Mouse (Mus musculus) hindbrain, embryonic 16.5 days (tissue): ENCODE results near the gene Frmd6. TPM values are rescaled to one million over a fixed set of nuclear protein-coding genes. Genes with fewer than 3 reads are reported as not detected.

Source experiments
- ATAC-seq: fragments of 200-750 bp; cut with Nextera tagmentation; 2 replicates; pipeline ENCODE4 v1.8.0; 2017; ENCODE audit warnings: moderate TSS enrichment, moderate library complexity
- H3K27ac ChIP-seq: fragments of 300-500 bp; sonication (generic); 2 replicates; pipeline ENCODE4 v1.5.1; 2014; ENCODE audit warnings: low read depth, mild to moderate bottlenecking, control low read depth, low read length, moderate library complexity
- H3K27me3 ChIP-seq: fragments of 300-500 bp; sonication (generic); replicated peaks from 2 replicates; pipeline ENCODE4 v1.6.1; 2014; ENCODE audit warnings: low read length; ENCODE audit not compliant: control insufficient read depth, insufficient read depth
- H3K36me3 ChIP-seq: fragments of 300-500 bp; sonication (generic); 2 replicates; pipeline ENCODE4 v1.6.1; 2014; ENCODE audit warnings: mild to moderate bottlenecking, low read length, moderate library complexity, mixed read lengths; ENCODE audit not compliant: control insufficient read depth, insufficient read depth
- H3K4me1 ChIP-seq: fragments of 300-500 bp; sonication (generic); 2 replicates; pipeline ENCODE4 v1.6.1; 2014; ENCODE audit warnings: low read depth, low read length; ENCODE audit not compliant: control insufficient read depth, insufficient read depth
- H3K4me2 ChIP-seq: fragments of 300-500 bp; sonication (generic); 2 replicates; pipeline ENCODE4 v1.6.1; 2014; ENCODE audit warnings: mild to moderate bottlenecking, low read length, control low read depth, moderate library complexity
- H3K4me3 ChIP-seq: fragments of 300-500 bp; sonication (generic); 2 replicates; pipeline ENCODE4 v1.5.1; 2014; ENCODE audit warnings: mild to moderate bottlenecking, low read length, control low read depth, moderate library complexity
- H3K9ac ChIP-seq: fragments of 300-500 bp; sonication (generic); 2 replicates; pipeline ENCODE4 v1.6.1; 2014; ENCODE audit warnings: low read depth, mild to moderate bottlenecking, control low read depth, low read length, moderate library complexity
- H3K9me3 ChIP-seq: fragments of 300-500 bp; sonication (generic); 2 replicates; pipeline ENCODE4 v1.6.1; 2014; ENCODE audit warnings: mild to moderate bottlenecking, low read length, moderate library complexity; ENCODE audit not compliant: control insufficient read depth
- WGBS: fragments of 180-500 bp; shearing (Covaris S2); extraction: QIAGEN DNeasy Blood & Tissue Kit; methylation state at CpG from one replicate; pipeline ENCODE4 v1.1.7; 2014; 5-methylcytosine and 5-hydroxymethylcytosine counted together
- polyA plus RNA-seq: library from polyadenylated mRNA; unstranded; fragments of >200 nt; fragmentation: Nextera tagmentation; extraction: Ambion mirVana; gene quantifications from 2 replicates; pipeline ENCODE4 v1.2.1, GENCODE M21; 2015

Gene Frmd6
- polyA plus RNA-seq, 1 experiment from 2014 or later = 6.9 TPM

DNA sequence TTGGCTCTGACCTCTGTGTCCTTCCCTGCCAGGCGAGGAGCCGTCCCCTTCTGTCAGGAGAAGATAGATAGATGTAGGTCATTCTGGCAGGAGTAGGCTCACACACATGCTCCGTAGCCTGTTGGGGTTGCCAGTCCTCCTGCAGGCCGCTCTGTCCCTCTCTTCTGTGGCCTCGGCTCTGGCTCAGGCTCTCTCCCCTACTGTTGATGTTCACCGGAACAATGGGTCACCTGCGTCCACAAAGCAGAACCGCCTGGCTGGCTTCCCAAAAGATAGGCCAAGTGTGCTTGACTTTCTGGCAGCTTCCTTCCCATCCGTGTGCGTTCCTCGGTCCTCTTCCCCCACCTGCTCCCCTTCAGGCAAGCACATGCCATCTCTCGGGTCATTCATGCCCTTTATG, 56.0 kb downstream of the Frmd6 start:
- Histone ChIP-seq H3K27ac (no peak overlapping the region; the same call in none of the 2 replicates), H3K36me3 (no peaks in the 10 kb centered on the region), H3K9ac (no peak overlapping the region), H3K9me3 (no peaks in the 10 kb centered on the region), H3K4me2 (no peak overlapping the region), H3K4me1 (peaks cover 8% of the 10 kb centered on the region), H3K27me3 (no peaks in the 10 kb centered on the region), H3K4me3 (no peak overlapping the region)
- 48% methylated on average over 12 of the region's 12 CpGs for WGBS
- ATAC-seq = peak; percentile 77

DNA sequence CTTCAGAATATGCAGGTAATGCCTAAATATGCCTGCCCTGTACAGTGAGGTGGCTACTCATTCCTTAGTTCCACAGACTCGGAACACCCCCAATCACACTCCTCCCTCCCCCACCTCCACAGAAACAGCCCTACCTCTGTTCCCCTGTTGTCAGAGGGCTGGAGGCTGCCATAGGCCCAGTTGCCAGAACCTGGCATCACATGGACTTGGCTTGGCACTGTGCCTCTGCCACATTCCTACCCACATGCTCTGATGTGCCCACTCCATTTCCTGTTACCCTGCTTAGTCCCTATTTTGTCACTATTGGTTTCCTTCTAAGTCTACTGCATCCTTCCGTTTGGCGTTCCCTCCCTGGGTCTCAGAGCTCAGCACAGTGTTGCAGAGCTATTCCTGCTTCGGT, 56.5 kb downstream of the Frmd6 start:
- H3K4me2 ChIP-seq = no peak overlapping the region
- no peak overlapping the region for H3K9ac ChIP-seq
- H3K4me3 ChIP-seq = no peak overlapping the region
- H3K36me3 ChIP-seq = no peaks in the 10 kb centered on the region
- peaks cover 8% of the 10 kb centered on the region for H3K4me1 ChIP-seq
- H3K27me3 ChIP-seq = no peaks in the 10 kb centered on the region
- no peaks in the 10 kb centered on the region for H3K9me3 ChIP-seq
- no peak overlapping the region; the same call in 1 of the 2 replicates for H3K27ac ChIP-seq
- ATAC-seq = peak; percentile 72
- WGBS = 90% methylated on average over 4 of the region's 4 CpGs

DNA sequence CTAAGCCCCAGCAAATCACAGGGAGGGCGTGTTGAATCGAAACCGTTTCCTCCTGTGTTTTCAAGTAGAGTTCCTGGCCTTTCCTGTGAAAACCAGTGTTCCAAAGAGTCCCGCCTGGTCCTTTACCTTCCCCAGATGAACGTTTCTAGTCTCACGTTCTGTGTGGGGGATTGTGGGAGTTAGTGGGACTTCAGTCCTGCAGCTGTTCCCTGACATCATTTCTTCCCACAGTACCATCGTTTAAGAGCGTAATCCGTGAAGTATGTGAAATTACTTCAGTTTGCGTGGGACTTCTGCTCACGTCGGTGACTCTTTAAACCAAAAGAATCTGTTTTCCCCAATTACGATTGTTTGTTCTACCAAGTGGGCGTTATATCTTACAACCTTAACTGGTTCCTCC, 57.8 kb downstream of the Frmd6 start:
- 91% methylated on average over 14 of the region's 14 CpGs for WGBS
- Histone ChIP-seq H3K36me3 (no peaks in the 10 kb centered on the region), H3K9me3 (no peaks in the 10 kb centered on the region), H3K27me3 (no peaks in the 10 kb centered on the region), H3K9ac (no peak overlapping the region), H3K4me3 (no peak overlapping the region), H3K4me2 (no peak overlapping the region), H3K4me1 (peaks cover 8% of the 10 kb centered on the region), H3K27ac (no peak overlapping the region)
- ATAC-seq = no peak

DNA sequence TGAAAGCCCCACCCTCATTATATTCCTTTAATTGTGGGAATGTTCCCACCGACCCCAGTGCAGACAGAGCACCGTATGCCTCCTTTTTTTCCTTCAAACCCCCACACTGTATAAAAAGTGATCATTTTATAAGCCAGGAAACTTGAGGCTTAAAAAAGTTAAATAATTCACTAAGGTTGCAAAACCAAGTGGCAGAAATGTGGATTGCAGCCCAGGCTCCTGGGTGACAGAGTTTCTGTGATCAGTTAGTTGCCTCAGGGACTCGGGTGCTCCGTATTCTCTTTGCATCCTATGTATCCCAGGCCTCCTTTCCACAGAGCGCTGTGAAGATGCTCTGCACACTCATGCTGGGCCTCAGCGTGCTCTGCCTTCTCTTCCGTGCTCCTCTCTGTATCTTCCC, 58.8 kb downstream of the Frmd6 start:
- Histone ChIP-seq H3K27ac (no peak overlapping the region), H3K4me2 (no peak overlapping the region), H3K27me3 (no peaks in the 10 kb centered on the region), H3K9ac (no peak overlapping the region), H3K36me3 (no peaks in the 10 kb centered on the region), H3K4me3 (no peak overlapping the region), H3K9me3 (no peaks in the 10 kb centered on the region), H3K4me1 (peaks cover 8% of the 10 kb centered on the region)
- ATAC-seq = no peak
- WGBS = 90% methylated on average over 7 of the region's 7 CpGs

DNA sequence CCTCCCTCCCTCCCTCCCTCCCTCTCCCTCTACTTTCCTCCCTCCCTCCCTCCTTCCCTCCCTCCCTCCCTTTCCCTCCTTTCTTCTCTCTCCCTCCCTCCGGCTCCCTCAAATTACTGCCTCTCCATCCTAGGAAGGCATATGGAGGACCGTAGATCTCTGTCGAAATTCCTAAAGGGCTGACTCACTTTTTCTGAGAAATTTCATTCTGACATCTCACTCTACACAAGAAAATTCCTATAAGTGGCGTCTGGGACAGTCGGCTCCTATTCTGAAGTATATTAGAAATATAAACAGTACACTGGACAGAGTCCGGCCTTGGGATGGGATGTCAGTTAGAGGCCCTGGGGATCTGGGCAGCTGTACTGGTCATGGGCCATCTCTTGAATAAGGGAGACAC, 59.7 kb downstream of the Frmd6 start:
- no peak overlapping the region for H3K4me2 ChIP-seq
- peaks cover 8% of the 10 kb centered on the region for H3K4me1 ChIP-seq
- H3K27ac ChIP-seq = no peak overlapping the region
- H3K27me3 ChIP-seq = no peaks in the 10 kb centered on the region
- no peak overlapping the region for H3K9ac ChIP-seq
- ATAC-seq = no peak
- H3K9me3 ChIP-seq = no peaks in the 10 kb centered on the region
- no peaks in the 10 kb centered on the region for H3K36me3 ChIP-seq
- no peak overlapping the region for H3K4me3 ChIP-seq
- 81% methylated on average over 6 of the region's 6 CpGs for WGBS

DNA sequence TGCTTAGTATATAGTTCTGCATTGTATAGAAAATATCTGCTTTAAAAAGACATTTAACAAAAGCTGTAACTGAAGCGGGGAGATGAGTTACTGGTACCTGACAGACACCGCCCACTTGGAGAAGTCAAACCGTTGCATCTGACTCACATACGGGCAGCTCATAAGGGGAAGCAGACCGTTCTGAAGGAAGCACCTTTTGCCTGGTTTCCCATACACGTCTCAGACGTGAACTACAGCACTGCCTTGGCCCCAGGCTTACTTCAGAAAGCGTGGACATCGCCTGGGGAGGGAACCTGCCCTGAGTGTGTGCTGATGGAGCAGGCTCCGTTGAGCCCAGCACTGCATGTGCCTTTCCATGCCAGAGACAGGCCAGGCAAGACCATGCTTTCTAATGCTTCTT, 60.3 kb downstream of the Frmd6 start:
- Histone ChIP-seq H3K4me2 (no peak overlapping the region), H3K9me3 (no peaks in the 10 kb centered on the region), H3K4me1 (peaks cover 8% of the 10 kb centered on the region), H3K9ac (no peak overlapping the region), H3K27me3 (no peaks in the 10 kb centered on the region), H3K27ac (no peak overlapping the region), H3K36me3 (no peaks in the 10 kb centered on the region), H3K4me3 (no peak overlapping the region)
- no peak for ATAC-seq
- 88% methylated on average over 10 of the region's 10 CpGs for WGBS

DNA sequence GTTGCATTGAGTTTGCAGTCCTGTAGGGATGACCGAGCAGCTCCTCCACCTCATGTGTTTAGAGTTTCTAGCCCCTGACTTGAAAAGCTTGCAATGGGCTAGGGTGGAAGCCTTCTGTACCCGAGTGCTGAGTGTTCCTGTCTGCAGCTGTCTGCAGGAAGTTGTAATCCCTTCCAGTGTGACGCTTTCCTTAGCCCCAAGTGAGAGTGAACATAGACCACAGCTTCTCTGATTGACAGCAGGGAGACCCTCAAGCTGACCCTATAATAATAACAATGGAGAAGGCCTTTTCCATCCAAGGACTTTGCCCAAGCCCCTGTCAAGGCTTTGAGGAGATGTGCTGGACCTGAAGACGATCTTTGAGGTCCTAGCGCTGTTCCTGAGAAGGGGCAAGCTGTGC, 65.1 kb downstream of the Frmd6 start:
- WGBS = 75% methylated on average over 5 of the region's 5 CpGs
- H3K4me2 ChIP-seq = no peak overlapping the region
- H3K27me3 ChIP-seq = no peaks in the 10 kb centered on the region
- no peak overlapping the region for H3K27ac ChIP-seq
- no peak for ATAC-seq
- no peaks in the 10 kb centered on the region for H3K4me1 ChIP-seq
- no peaks in the 10 kb centered on the region for H3K36me3 ChIP-seq
- no peak overlapping the region for H3K9ac ChIP-seq
- no peak overlapping the region for H3K4me3 ChIP-seq
- no peaks in the 10 kb centered on the region for H3K9me3 ChIP-seq

DNA sequence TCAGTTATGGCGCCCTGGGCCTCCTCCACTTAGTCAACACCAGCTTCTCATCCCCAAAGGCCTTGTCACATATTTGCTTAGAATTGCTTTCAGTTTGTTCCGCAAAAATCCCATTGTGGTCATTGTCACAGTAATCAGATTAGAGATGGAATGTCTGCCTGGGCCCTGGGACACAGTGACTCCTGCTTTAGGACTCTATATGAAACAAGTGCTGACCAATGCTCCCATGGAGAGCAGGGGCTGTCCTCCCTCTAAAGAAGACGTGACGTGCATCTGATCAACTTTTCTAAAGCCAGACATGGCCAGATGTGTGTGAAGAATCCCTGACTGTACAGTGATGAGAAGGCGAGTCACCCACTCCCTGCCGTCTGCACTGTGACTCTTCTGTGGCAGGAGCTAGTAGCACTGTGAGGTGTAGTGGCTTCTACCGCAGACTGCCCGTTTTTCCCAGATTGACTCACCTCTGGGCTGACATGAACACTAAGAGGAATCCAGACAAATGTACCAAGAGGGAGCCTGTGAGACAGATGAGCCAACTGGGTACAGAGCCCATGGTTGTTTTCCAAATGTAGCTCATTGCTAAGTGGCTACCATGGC, 65.7 kb downstream of the Frmd6 start:
- no peak for ATAC-seq
- Histone ChIP-seq H3K4me2 (no peak overlapping the region), H3K9me3 (no peaks in the 10 kb centered on the region), H3K36me3 (no peaks in the 10 kb centered on the region), H3K4me1 (no peaks in the 10 kb centered on the region), H3K4me3 (no peak overlapping the region), H3K27ac (no peak overlapping the region), H3K27me3 (no peaks in the 10 kb centered on the region), H3K9ac (no peak overlapping the region)
- WGBS = 80% methylated on average over 8 of the region's 8 CpGs

DNA sequence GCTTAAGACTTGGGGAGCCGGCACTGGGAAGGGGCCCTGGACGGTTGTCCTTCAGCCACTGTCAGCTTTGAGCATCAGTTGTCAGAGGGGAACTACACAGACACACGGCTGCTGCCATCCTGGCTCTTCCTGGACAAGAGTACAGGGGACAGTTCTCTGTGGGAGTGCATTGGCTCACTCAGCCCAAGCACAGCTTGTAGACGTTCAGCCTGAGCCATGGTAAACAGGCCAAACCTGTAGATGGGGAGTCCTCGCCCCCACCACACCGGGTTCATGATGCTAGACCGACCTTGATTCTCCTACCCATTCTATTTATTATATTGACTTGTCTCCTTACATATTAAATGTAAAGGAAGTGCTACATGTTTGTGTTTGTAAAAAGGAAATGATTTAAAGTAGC, 70.0 kb downstream of the Frmd6 start:
- Histone ChIP-seq H3K4me3 (no peak overlapping the region), H3K9ac (no peak overlapping the region)
- ATAC-seq = no peak

DNA sequence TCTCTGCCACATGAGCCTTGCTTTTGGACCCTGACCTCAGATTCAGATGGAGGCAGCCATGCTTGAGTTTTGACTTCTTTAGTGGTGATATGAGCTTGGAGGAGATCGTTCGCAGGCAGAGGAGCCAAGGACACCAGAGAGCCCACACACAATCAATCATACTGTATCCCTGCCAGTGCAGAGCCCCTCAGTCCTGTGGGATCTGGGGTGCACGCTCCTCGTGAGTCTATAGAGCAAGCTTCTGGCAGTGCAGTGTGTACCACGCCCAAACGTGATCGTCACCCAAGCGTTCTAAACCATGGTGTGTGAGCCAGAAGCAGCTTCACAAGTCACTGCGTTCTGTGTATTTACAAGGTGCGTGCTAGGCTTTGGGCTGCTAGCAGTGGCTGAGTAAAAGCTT, 70.8 kb downstream of the Frmd6 start:
- Histone ChIP-seq H3K4me2 (no peak overlapping the region), H3K36me3 (no peaks in the 10 kb centered on the region), H3K9ac (no peak overlapping the region), H3K9me3 (no peaks in the 10 kb centered on the region), H3K27ac (no peak overlapping the region), H3K4me1 (no peaks in the 10 kb centered on the region), H3K27me3 (no peaks in the 10 kb centered on the region), H3K4me3 (no peak overlapping the region)
- 90% methylated on average over 10 of the region's 10 CpGs for WGBS
- ATAC-seq = no peak

More for the DNA sequence above, 70.0 kb downstream of the Frmd6 start:
- Histone ChIP-seq H3K4me2 (no peak overlapping the region), H3K27ac (no peak overlapping the region), H3K36me3 (no peaks in the 10 kb centered on the region), H3K4me1 (no peaks in the 10 kb centered on the region), H3K9me3 (no peaks in the 10 kb centered on the region), H3K27me3 (no peaks in the 10 kb centered on the region)
- 89% methylated on average over 7 of the region's 7 CpGs for WGBS
